Mouse (Mus musculus): ENCODE data around the gene Ppfia4.

Gene Ppfia4

GRCm38 (mm10) chr1:134297265-134297664, 35.5 kb downstream of the Ppfia4 start:
- no peak for DNase-seq

GRCm38 (mm10) chr1:134293738-134294604, 38.8 kb downstream of the Ppfia4 start:
- no peak for DNase-seq

- no peak for DNase-seq
Measured at GRCm38 (mm10) chr1:134293276-134293675, 39.5 kb downstream of the Ppfia4 start.

GRCm38 (mm10) chr1:134292601-134293000, 40.1 kb downstream of the Ppfia4 start:
- DNase-seq = no peak

GRCm38 (mm10) chr1:134292073-134292472, 40.7 kb downstream of the Ppfia4 start:
- no peak for DNase-seq

GRCm38 (mm10) chr1:134291555-134291954, 41.2 kb downstream of the Ppfia4 start:
- no peak for DNase-seq

- peak; percentile 25 to 44 for DNase-seq
Measured at GRCm38 (mm10) chr1:134290909-134291308, 41.8 kb downstream of the Ppfia4 start.

- no peak for DNase-seq
Measured at GRCm38 (mm10) chr1:134290300-134290699, 42.4 kb downstream of the Ppfia4 start.

- DNase-seq = no peak
Measured at GRCm38 (mm10) chr1:134289598-134290099, 43.1 kb downstream of the Ppfia4 start, which contains the start of gene Myog. Myog (plus strand) TSS chr1:134289989.

GRCm38 (mm10) chr1:134288239-134288638, 44.5 kb downstream of the Ppfia4 start:
- no peak for DNase-seq

GRCm38 (mm10) chr1:134285458-134286120, 47.1 kb downstream of the Ppfia4 start:
- no peak for DNase-seq

- DNase-seq = no peak
Measured at GRCm38 (mm10) chr1:134283108-134283507, 49.6 kb downstream of the Ppfia4 start.

- DNase-seq = no peak
Measured at GRCm38 (mm10) chr1:134282342-134282741, 50.4 kb downstream of the Ppfia4 start.

GRCm38 (mm10) chr1:134281563-134281962, 51.2 kb downstream of the Ppfia4 start:
- no peak for DNase-seq

- DNase-seq = no peak
Measured at GRCm38 (mm10) chr1:134280174-134280573, 52.6 kb downstream of the Ppfia4 start.

- DNase-seq = no peak
Measured at GRCm38 (mm10) chr1:134276823-134277222, 55.9 kb downstream of the Ppfia4 start.

GRCm38 (mm10) chr1:134275616-134276464, 56.9 kb downstream of the Ppfia4 start:
- peak; percentile 62 to 76 for DNase-seq

GRCm38 (mm10) chr1:134274483-134274920, 58.2 kb downstream of the Ppfia4 start:
- no peak for DNase-seq

GRCm38 (mm10) chr1:134273493-134274395, 59.0 kb downstream of the Ppfia4 start:
- no peak for DNase-seq

- DNase-seq = no peak
Measured at GRCm38 (mm10) chr1:134272754-134273250, 59.9 kb downstream of the Ppfia4 start.

GRCm38 (mm10) chr1:134270026-134270425, 62.7 kb downstream of the Ppfia4 start:
- DNase-seq = no peak
